Mouse (Mus musculus): ENCODE results near the gene Ddx41. TPM values are rescaled to one million over a fixed set of nuclear protein-coding genes. Genes with fewer than 3 reads are reported as not detected.
A peak's percentile ranks its signal among the peaks of the same experiment; 100 is the strongest.
"Not testable (repeated sequence)": the region's sequence is repeated elsewhere in the genome, so short reads cannot be mapped to it uniquely, and the experiment has no call there.

Ddx41 gene
- total RNA-seq (2021): 10 to 100 TPM; 56.0 to 56.2 TPM
- long read RNA-seq, transcript Ddx41-201 (17 exons, 2,205 nt): major isoform, 48 of 93 reads
- long read RNA-seq, partial matches to known transcripts: 17 of 93 reads
- long read RNA-seq, other reads (novel, unspliced or antisense): 28 of 93 reads

DNA sequence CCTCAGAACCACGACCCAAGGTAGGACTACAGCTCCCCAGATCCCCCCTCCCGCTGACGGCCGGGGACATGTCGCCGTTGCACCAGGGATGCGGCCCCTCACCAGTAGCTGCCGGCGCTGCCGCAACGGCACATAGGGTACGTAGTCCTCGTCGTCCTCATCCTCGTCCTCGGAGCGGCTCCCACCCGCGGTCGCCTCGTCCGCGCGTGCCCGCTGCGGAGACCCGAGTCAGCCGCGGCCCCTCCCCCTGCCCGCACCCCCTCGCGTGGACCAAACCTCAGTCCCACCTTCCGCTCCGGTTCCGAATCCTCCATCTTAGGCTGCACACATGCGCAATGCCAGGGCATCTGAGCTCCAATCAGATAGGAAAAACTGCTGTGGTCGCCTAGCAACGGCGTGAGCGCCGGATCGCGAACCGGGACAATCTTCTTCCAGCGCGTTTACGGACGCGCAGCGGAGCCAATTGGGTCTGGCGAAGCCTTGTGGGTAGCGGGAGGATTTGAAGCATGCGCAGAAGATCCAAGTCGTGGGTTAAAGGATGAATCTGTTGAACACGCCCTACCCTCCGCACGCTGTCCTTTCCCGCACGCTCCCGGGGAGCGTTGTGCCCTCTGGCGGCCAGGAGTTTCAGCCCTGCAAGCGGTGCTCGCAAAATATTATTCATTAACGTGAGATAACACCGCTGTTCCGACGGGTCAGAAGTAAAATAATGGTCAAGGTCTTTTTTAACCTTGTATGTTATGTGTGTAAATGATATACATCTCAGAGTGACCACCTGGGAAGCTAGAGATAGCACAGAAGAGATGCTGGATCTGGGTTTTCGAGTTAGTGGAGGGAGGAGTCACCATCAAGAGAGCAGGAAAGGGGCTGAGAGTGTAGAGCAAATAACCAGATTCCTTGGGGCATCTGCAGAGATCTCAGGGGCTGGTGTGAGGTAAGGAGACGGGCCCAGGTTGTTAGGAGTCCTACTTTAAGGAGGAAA, at the start of gene Ddx41:
TSS of gene Ddx41 (minus strand) at position 465 of the 982 bp plus-strand sequence.
- peak; percentile 100 for DNase-seq (ENCODE audit: low spot score in 2 of 2)

DNA sequence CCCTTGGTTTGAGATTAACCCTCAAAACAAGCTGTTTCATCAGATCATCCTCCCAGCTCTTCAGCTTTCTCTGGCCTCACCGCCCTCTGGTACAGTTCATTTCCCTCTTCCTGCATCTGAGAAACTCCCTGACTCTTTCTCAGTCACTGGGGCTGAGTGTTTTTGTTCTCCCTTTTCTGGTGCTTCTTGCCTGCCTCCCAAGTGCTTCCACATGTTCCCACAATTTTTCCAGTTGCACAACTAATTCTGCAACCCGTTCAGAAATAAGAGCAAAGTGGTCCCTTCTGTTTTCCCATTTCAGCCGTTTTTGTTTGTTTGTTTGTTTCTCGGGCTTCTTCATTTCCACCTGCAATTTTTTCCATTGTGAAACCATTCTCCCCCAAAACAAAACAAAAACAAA, 41.6 kb upstream of the Ddx41 start:
- no peak for DNase-seq (ENCODE audit: low spot score in 2 of 2)

DNA sequence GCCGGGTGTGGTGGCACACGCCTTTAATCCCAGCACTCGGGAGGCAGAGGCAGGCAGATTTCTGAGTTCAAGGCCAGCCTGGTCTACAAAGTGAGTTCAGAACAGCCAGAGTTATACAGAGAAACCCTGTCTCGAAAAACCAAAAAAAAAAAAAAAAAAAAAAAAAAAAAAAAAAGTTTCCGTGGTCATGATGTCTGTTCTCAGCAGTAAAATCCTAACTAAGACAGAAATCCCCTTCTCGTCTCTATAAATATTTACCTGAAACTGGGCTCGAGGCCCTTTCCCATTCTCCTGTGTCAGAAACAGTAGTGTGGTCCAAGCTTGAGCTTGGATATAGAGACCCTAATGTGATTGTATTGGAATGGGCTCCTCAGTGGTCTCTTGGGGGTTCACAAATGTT, 40.4 kb upstream of the Ddx41 start:
- DNase-seq (ENCODE audit: low spot score in 2 of 2): not testable (repeated sequence)

DNA sequence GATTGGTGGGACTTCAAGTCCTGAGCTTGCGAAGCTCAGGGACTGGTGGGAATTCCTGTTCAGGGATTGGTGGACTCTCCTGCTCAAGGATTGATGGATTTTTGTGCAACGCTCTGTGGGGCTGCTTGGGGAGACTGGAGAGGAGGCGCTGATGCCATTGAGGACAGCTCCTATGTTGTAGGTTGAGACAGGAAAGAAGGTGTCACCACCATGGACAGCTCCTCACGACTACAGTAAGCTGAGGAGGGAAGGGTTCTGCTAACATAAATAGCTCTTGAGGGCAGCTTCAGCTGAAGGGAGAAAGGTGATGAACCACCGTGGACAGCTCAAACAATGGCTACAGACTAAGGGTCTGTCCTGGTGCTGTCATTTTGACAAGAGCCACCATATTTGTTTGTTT, 39.5 kb upstream of the Ddx41 start:
- no peak for DNase-seq (ENCODE audit: low spot score in 2 of 2)

DNA sequence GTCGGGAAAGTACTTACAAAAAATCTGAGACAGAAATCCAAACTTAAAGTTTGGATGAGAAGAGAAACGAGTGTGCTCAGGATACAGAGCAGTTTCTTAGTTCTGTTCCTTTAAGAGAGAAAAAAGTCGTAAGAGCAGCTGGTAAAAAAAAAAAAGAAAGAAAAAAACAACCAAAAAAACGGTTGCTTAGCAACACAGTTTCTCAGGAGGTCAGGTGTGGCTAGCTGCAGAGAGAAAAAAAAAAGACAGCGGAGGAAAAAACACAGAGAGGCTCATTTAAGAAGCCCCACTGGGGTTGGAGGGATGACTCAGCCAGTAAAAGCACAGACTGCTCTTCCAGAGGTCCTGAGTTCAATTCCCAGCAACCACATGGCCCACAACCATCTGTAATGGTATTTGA, 37.9 kb upstream of the Ddx41 start:
- DNase-seq (ENCODE audit: low spot score in 2 of 2): no peak

DNA sequence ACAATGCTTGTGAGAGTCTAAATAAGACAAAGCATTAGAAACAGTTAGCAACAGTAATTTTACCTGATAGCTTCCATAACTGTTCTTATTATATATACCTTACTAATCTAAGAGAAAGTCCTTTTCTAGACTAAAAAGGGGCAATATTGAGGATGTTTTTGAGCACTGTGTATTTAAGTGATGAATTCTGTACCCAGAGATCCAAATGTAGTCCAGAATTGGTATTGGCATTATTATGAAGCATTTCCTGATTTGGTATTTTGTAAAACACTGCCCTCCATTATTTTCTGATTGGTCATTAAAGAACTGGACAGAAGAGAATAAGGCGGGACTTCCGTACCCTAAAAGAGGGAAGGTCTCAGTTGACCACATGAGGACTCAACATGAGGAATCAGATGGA, 37.0 kb upstream of the Ddx41 start, which contains the start of gene Tmed9:
TSS of gene Tmed9 (plus strand) at position 301 of the 400 bp plus-strand sequence.
- no peak for DNase-seq (ENCODE audit: low spot score in 2 of 2)

DNA sequence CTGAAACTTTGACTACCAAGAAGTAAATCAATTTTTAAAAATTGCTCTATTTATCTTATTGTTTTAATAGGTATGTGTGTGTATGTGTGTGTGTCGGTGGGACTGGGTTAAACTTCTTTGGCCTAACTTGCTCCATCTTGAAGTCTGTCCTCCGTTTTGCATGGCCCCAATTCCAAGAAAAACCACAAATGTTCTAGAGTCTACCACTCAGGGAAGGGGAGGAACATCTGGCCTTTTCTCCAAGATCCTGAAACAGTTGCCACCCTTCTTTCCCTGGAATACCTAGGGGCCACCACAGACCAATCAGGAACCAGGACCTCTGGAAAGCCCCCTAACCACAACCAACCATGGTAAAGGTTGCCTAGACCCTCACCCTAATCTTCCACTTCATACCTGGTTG, 35.5 kb upstream of the Ddx41 start:
- no peak for DNase-seq (ENCODE audit: low spot score in 2 of 2)

DNA sequence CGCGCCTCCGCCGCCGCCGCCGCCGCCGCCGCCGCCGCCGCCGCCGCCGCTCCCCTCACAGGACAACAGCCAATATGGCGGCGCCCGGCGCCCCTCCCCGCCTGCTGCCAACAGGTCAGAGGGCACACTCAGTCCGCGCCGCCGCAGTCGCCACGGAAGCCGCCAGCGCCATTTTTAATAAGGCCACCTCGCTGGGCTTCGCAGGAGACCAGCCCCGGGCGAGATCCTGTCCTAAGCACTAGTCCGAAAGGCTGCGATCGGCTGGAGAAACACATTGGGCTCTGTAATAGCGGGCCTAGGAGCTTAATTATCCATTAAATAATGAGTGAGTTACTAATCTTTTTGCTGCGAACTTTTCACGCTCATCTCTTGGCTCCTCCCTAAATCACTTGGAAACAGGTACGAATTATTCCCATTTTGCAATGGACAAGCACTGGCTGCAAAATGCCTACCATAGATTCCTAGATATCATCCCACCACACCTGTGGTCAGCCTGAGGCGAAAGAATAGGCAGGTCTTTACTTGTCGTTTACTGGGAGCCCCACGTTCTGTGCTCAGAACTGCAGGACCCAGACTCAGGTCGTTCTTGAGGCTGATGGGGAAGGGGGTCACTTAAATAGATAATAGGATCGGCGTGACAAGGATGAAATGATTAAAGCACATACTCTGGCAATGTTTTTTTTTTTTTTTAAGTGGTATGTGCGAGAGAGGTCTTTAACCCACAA, 34.7 kb upstream of the Ddx41 start, which contains the start of gene Fam193b:
TSS of gene Fam193b (minus strand) at position 94 of the 725 bp plus-strand sequence.
- DNase-seq (ENCODE audit: low spot score in 2 of 2): peak; percentile 88 to 95

DNA sequence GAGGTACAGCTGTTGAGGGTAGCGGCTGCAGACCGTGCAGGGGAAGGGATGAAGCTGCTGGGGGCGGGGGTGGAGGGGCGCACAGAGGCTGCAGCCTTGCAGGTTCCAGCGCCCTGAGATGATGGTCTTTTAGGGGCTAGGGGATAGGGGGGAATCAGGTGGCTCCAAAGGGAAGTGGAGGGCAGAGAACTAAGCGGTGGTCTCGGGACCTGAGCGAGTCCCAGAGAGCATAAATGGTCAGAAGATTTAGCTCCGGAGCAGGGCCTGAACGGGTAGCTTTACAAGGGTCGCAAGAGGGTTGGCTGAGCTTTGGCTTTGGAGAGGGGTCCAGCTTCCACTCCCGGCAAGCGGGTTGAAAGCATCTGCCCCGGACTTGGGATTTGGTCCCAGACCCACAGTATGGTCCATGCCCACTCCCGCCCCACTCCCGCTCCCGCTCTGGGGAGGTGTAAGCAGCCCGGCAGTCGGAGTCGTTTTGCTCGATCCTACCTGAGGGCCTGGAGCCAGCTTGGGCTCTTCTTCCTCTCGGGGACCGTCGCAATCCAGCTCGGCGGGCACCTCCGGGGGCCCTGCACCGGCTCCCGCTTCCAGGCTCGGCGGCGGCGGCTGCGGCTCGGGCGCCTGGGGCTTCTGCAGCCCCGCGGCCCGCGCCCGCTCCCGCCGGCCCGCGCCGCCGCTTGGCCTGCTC, 34.0 kb upstream of the Ddx41 start:
- DNase-seq (ENCODE audit: low spot score in 2 of 2): peak in 1 of 2 experiments; percentile 34

DNA sequence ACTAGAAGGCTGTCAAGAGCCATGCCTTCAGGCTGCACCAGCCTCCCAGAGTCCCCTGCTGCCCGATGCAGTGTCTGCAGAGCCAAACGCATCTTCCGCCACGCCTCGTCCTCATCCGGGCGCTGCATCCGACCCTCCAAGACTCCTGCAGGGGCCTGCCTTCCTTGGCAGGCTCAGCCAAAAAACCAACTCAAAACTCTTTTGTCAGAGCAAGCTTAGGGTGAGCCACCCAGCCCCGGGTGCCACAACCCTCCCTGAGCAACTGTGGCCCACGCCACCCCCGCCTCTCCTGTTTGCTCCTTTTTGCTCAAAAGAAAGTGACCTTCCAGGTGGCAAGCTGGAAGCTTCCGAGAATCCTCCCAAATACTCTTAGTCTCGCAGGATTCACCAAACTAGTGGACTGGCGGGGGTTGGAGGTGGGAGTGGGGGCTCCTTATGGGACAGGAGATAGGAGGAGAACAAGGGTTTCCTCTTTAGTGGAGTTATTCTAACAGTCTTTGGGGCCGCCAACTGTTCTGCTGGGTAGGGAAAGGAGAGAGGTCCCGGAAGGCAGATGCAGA, 33.3 kb upstream of the Ddx41 start:
- DNase-seq (ENCODE audit: low spot score in 2 of 2): peak in 1 of 2 experiments; percentile 21

DNA sequence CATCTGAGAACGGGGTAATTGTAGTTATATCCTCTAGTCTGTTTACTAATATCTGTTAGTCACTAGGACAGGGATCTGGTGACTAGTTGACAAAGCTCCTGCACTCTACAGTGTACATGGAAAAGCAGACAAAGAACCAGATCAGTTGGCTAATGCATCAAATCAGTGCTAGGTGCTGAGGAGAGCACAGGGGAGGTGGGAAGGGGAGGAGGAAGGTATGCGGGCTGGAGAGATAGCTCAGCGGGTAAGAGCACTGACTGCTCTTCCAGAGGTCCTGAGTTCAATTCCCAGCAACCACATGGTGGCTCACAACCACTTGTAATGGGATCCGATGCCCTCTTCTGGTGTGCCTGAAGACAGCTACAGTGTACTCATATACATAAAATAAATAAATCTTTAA, 32.1 kb upstream of the Ddx41 start:
- DNase-seq (ENCODE audit: low spot score in 2 of 2): not testable (repeated sequence)

DNA sequence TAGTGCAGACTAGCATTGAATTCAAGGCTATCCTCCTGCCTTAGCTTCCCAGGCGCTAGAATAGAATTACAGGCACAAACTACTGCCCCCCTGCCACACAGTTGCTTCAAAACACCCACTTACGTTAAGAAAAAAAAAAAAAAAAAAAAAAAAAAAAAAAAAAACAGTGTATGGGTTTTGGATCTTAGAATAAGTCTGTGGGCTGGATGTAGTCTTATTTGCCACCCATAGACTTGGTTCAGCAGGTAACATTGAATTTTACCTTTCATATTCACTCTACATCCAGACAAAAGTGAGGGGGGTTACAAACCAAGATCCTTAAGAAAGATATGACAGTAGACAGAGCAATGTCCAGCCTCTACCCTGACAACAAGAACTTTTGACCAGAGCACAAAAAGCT, 31.5 kb upstream of the Ddx41 start:
- no peak for DNase-seq (ENCODE audit: low spot score in 2 of 2)

DNA sequence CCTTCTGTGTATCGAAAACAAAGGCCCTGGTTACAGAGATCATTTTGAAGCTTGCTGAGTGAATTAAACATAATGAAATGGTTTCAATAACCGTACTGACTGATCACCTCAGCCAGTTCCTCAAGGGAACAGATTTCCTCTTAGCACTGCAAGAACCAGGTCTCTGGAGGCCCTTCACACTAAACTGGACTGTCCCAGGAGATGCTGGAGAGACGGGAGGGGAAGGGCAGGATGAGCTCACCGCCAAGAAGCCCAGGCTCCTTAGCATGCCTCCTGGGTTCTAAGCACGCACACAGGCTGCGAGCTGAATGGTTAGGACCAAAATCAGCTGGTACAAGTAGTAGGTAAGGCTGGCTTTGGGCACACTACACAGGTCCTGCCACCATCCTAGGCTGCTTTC, 30.5 kb upstream of the Ddx41 start:
- no peak for DNase-seq (ENCODE audit: low spot score in 2 of 2)

DNA sequence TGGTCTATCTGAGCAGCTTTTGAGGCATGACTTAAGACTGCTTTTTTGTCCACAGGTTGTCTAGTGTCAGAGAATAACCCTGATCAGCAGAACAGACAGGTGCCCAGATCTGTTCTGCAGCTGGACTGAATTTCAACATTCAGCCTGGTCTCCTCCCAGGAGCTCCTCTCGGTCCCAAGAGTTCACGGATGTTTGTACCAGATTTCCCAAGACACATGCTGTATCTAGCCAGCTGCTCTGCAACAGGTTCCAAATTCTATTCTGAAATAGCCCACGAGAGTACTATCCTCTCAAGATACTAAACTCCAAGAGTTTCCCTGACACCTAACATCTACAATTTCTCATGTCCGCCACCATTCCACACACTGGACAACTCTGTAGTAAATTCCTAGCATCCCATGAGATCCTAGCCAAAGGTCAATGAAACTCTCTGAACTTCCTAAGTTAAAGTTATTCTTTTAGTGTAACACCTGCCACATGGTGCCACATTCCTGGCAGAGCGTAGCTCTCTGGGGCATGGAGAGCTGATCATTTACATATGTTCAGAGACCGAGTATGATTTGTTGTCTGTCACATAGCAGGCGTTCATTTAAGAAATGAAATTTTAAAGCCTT, 26.9 kb upstream of the Ddx41 start:
- DNase-seq (ENCODE audit: low spot score in 2 of 2): no peak

DNA sequence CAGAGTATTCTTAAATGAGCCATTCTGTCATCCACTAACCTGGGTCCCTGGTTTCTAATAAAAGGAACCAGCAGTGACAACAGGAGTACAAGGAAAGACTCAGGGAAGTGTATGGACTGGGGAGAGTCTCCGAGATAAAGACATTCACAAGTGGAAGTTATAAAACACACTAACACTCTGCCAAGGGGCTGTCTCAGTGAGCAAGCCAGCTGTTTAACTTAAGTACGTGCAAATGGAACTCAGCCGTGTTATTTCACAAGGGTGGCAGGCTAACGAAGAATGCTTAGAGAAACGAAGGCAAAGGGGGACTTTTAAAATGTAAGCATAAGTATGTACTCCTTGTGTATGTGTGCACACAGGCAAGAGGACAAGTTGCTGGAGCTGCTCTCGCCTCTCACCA, 21.0 kb upstream of the Ddx41 start:
- DNase-seq (ENCODE audit: low spot score in 2 of 2): no peak

DNA sequence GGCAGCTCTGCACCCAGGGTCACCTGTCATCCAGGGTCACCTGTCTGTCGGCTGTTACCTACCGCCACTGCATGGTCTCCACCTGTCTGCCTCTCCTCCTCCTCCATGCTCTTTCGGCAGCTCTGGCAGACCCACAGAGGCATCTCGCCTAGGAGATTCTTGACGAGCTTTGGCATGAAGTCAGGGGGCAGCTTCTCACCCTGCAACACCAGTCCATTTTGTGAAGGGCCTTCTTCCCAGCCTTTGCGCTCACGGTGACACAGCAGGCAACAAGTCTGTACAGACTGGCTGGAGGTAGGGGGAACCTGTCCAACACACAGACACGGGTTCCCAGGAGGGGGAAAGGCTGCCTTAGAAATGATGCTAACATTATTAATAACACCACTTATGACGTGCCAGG, 19.5 kb upstream of the Ddx41 start:
- DNase-seq (ENCODE audit: low spot score in 2 of 2): no peak

DNA sequence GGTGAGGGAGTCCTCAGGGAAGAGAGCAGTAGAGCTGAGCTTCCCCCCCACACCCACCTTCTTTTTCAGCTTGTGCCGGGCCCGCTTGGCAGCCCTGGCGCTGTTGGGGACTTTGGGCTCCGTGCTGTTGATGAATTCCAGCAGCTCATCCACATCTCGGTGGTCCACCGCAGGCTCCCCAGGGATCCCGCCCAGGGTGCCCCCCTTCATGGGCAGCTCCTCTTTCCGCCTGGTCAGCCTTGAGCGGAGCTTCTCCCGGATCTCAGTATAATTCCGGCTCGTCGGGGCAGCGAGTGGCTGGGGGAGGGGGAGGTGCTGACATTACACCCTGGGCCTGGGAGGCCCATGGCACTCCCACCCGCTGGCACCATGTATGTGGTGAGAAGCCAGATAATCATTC, 12.6 kb upstream of the Ddx41 start:
- no peak for DNase-seq (ENCODE audit: low spot score in 2 of 2)

DNA sequence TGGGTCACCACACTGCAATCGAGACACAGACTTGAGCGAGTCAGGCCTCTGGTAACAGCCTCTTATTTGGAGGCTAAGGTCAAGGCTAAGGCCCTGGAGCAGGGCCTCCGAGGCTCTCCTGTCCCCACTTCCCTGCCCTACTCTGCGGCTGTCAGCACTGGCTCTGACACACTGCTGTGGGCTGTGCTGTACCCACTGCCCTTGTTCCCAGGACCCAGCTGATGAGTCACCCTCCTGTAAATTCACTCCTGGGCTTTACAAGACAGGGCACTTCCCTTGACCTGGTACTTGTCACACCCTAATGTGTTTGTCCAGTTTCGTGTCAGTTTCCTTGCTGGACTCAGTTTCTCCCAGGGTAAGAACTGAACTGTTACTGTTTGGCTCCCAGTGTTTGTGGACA, 12.0 kb upstream of the Ddx41 start:
- no peak for DNase-seq (ENCODE audit: low spot score in 2 of 2)

DNA sequence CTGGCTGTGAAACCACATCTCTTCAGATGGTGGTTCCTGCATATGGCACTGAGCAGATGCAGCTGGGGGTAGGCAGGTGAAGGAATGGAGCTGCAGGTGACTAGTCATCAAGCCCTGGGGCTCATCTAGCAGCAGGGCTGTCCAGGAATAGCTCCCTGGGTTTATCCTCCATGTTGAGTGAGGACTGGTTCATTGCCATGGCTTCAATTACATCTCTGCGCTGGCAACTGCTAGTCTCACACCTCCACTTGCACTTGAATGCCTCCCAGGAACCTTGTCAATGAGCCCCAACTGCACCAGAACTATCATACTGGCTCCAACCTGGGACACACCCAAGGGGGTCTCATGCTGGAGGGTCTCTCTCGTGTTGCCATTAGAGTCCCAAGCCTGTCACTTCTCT, 11.5 kb upstream of the Ddx41 start:
- DNase-seq (ENCODE audit: low spot score in 2 of 2): no peak

DNA sequence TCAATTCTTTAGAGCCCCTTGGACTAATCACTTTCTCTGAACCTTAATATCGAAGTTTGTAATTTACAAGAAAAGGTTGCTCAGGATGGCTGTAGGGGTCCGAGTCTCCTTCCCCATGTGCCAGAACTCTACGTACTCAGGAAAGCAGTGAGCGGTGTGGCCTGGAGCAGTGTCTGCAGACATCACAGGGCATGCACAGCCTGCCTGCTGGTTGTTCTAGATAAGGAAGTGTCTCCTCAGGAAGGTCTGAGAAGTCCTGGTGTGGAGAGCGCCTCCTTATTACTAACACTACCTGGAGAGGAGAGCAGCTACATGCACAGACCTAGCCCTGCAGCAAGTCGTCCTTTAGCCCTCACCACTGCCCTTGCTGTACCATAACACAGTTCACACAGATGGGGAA, 8.3 kb upstream of the Ddx41 start:
- DNase-seq (ENCODE audit: low spot score in 2 of 2): no peak

DNA sequence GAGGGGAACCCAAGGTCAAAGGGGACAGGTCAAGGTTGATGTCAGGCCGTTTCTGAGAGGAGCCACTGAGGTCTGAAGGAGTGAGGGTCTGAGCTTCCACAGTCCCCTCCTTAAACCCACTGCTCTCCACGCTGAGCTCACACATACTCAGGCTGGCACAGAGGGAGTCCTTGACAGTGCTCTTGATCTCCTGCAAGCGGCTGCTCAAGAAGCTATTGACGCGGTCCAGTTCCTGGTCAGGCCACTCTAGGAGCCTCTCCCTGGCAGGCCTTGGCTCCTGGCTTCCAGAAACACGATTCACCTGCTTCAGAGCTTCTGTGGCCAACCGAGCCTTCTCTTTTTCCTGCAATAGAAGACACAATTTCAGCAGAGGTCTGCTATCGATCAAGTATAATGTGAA, 7.0 kb upstream of the Ddx41 start:
- DNase-seq (ENCODE audit: low spot score in 2 of 2): no peak
